Mouse (Mus musculus) mature B cell (primary cell): ENCODE data around the gene Rcn3.

Source experiments
- in situ Hi-C: fragments of 300-500 bp; cut with MboI; formaldehyde crosslinking; loops from 2 replicates; pipeline ENCODE4 v1.14.3; 2019

Rcn3 gene

GRCm38 (mm10) chr7:45048923-45049657 is 42.9 kb downstream of the Rcn3 start:
- in situ Hi-C loops = no loop called here

GRCm38 (mm10) chr7:45048001-45048890 is 43.8 kb downstream of the Rcn3 start:
- in situ Hi-C loops = no loop called here

GRCm38 (mm10) chr7:45047491-45047890 is 44.5 kb downstream of the Rcn3 start:
- in situ Hi-C loops = no loop called here

GRCm38 (mm10) chr7:45046853-45047350 is 45.1 kb downstream of the Rcn3 start:
- in situ Hi-C loops = no loop called here

- in situ Hi-C loops = no loop called here
Measured at GRCm38 (mm10) chr7:45045741-45046140, 46.3 kb downstream of the Rcn3 start.

GRCm38 (mm10) chr7:45043307-45043706 is 48.7 kb downstream of the Rcn3 start:
- in situ Hi-C loops = no loop called here

GRCm38 (mm10) chr7:45040851-45041250 is 51.2 kb downstream of the Rcn3 start:
- in situ Hi-C loops = no loop called here

GRCm38 (mm10) chr7:45038411-45038810 is 53.6 kb downstream of the Rcn3 start:
- in situ Hi-C loops = no loop called here

GRCm38 (mm10) chr7:45037720-45038361 is 54.2 kb downstream of the Rcn3 start:
- in situ Hi-C loops = no loop called here

GRCm38 (mm10) chr7:45036702-45037101 is 55.3 kb downstream of the Rcn3 start:
- in situ Hi-C loops = no loop called here

GRCm38 (mm10) chr7:45035631-45036030 is 56.4 kb downstream of the Rcn3 start:
- in situ Hi-C loops = no loop called here

- in situ Hi-C loops = no loop called here
Measured at GRCm38 (mm10) chr7:45033722-45034359, 58.2 kb downstream of the Rcn3 start.
